Mouse (Mus musculus): ENCODE measurements at regions not wholly inside any gene's neighbourhood (a gene's known extent, or its start where the extent isn't known, plus 50 kb on each side); places are given as distances from the start of the nearest gene placed in this dataset.

- peak; percentile 29 for DNase-seq
Measured at GRCm38 (mm10) chr16:77685651-77686190, 83.8 kb upstream of the Gm11146 start.

- no peak for DNase-seq
Measured at GRCm38 (mm10) chr16:77684521-77684920, 82.6 kb upstream of the Gm11146 start.

DNA sequence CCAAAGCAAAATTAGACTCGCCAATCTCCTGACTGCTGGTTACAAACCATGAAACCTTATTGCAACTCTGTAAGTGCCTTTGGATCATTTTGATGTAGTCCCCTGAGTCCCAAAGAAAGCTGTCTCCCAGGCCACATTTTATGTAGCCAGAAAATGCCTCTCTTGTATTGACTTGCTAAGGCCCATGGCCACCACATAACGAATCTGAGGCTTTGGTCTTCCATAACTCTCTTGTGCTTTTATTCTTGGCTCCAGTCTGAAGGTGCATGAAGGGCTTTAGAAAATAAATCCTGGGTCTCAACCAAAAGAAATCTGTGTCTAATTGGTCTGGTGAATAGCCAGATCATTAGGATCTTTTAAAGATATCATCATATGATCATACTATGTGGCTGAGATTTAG, 77.3 kb upstream of the Gm11146 start:
- DNase-seq: no peak

- no peak for DNase-seq
Measured at GRCm38 (mm10) chr16:77676805-77677204, 74.9 kb upstream of the Gm11146 start.

GRCm38 (mm10) chr16:77675885-77676597, 74.1 kb upstream of the Gm11146 start:
- DNase-seq: no peak

DNA sequence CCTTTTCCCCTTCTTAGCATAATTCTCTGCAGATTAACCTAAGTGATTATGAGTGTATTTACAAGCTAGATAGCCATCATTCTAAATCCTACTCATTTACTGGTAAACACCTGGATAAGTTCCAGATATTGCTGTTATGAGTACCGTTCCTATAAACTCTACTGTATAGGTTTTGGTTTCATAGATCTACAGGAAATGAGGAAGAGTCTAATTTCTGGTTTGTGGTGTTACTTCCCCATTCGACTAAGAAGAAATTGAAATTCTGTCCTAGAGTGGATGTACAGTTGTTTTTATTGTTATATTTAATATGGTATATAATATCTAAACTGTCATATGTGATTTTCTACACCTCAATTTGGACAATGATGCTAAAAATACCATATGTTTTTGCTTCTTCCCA, 69.4 kb upstream of the Gm11146 start:
- no peak for DNase-seq

DNA sequence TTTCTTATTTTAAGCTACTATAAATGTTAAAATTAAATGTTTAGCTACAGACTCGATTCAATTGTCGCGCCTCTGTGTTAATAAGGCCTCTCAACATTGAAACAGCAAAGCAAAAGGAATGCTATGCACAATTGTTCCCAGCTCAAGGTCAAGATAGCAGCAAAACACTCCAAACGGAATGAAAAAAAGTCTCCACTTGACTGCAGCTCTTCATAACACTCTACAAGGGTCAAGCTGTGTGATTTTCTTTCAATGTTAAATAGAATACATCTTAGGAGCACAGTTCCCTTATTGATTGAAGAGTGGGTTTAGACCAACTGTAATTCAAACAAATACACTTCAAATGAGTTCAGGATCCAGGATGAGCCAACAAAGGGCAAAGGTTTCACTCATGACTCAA, 63.9 kb upstream of the Gm11146 start:
- no peak for DNase-seq

- DNase-seq: peak; percentile 21
Measured at GRCm38 (mm10) chr16:77662107-77662518, 60.2 kb upstream of the Gm11146 start.

DNA sequence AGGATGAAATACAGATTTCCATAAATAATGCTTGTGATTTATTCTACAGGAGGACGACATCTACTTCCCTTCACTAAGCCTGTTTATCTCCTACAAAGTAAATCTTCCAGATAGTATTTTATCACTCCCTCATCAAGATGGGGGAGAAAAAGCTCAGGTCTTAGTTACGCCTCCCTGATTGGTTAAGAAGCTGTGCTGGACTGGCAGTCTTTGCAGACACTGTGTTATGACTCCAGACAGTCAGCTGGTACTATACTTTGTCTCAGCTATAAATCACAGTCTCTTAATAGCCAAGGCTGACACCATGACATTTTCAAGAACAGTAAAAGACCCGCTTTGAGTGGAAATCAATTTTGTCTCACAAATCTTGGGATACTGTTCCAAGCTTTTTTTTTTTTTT, 51.4 kb upstream of the Gm11146 start:
- DNase-seq: no peak

Small RNAs in the stretch of these regions (microRNA-seq; reads per million reads assigned to microRNA genes)
- gene Gm25025: 0 reads per million in 2 experiments

Measured in adrenal gland, adult 2 months (tissue).